Mouse (Mus musculus) 3T3-L1 (cell line): ENCODE data around the gene Olfr393.

Experiments
- DNase-seq: peaks from one replicate; pipeline ENCODE4 v3.0.0-alpha.2; 2015; ENCODE audit warnings: low read depth, low spot score

The Olfr393 gene

GRCm38 (mm10) chr11:73851354-73851753 lies at the start of gene Olfr393:
Gene Olfr393 (minus strand): TSS chr11:73851454.
- DNase-seq, result no peak

DNA sequence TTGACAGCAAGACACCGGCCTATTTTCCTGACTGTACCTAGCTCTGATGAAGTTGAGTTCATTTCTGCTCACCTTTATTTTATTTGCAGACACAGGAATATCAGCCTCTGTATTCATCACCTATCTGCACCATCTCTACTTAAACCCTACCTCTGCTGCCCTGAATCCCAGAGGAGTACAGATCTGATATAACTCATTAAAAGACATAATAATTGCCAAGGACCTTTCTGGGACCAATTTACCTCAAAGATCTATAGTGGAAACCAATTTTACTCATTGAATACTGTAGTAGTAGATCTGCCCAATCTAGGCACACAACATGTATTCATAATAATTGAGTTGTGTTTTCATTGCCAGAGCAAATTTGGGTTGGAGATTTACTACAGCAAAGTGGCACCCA lies 39.4 kb upstream of the Olfr393 start, which contains the start of gene Olfr394:
Gene Olfr394, minus strand, starts transcription at position 101 of the 400 bp plus-strand sequence.
- DNase-seq, result no peak

DNA sequence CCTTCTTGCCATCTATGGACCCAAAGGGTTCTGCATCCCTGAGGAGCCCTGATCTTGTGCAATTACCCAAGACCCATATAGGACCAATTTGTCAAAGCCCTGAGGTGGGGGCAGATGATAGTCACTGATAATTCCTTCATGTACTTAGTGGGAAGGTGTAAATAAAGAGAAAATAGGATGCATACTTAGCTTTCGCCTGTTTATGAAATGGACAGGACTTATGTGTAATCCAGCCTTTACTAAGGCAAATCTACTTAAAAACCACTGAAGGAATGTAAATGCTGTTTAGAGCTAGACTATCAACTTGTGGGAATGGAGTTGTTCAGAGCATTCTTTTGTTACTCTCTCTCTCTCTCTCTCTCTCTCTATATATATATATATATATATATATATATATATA lies 34.3 kb downstream of the Olfr393 start, which contains the start of gene Olfr392:
Gene Olfr392, minus strand, starts transcription at position 101 of the 400 bp plus-strand sequence.
- DNase-seq, result no peak

GRCm38 (mm10) chr11:73802952-73803351 lies 48.3 kb downstream of the Olfr393 start, which contains the start of gene Olfr391-ps:
Gene Olfr391-ps (minus strand): TSS chr11:73803052.
- DNase-seq, result no peak
